In the genomic region with DNA sequence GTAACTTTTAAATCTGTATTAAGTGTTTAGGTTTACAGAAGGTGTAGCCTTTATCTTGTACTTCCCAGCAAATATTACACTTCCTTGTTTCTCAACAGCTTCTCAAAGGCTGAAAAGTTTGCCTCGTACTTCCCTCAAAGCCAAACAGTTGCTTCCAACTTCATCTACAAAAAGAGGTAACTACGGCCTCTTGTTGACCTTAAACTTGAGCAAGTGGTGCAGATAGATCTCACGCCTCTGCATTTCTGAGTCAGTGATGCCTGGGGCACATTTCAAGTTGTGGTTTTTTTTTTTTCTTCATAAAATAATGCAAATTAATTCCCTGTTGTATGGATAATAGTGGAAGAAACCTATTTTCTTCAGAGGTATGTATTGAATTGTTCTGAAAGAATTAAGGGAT, we compare ENCODE assay signal across 40 mouse cellular contexts. TPM values are rescaled to one million over a fixed set of nuclear protein-coding genes. Genes with fewer than 3 reads are reported as not detected.
DNase-seq lines count a peak whose midpoint lies in the region; ATAC-seq and TF ChIP-seq lines count a peak whose summit lies in the region.
"Had no signal": no experiment of that assay in that cellular context is flagged by ENCODE, and none has a peak within 500 bp of the region (broad histone marks: within the 10 kb centered on the region; RNA-seq: fewer than 3 reads in every experiment).

No protein-coding gene starts in this region.

- H3K27ac ChIP-seq in intestine, embryonic 14.5 days (ENCODE audit: low read depth): no peak overlapping the region
- H3K27ac ChIP-seq in intestine, postnatal 0 days (ENCODE audit: low read depth, low read length): no peak overlapping the region
- no peak overlapping the region for H3K27ac ChIP-seq in thymus, adult 2 months (ENCODE audit: control insufficient read depth, insufficient read depth, low read length)
- H3K27ac ChIP-seq: embryonic facial prominence, embryonic 10.5 days; embryonic facial prominence, embryonic 13.5 days; forebrain, embryonic 10.5 days; forebrain, embryonic 13.5 days; gastrocnemius, adult 2 months; hindbrain, embryonic 10.5 days; hindbrain, embryonic 13.5 days had no signal

- no peaks in the 10 kb centered on the region for H3K27me3 ChIP-seq in intestine, embryonic 14.5 days (replicated peaks; ENCODE audit: control insufficient read depth, insufficient read depth, low read length)
- H3K27me3 ChIP-seq in intestine, postnatal 0 days (replicated peaks; ENCODE audit: control insufficient read depth, insufficient read depth, low read length): no peaks in the 10 kb centered on the region
- H3K27me3 ChIP-seq in thymus, adult 2 months (ENCODE audit: control insufficient read depth, insufficient read depth, low read length): no peaks in the 10 kb centered on the region
- H3K27me3 ChIP-seq: embryonic facial prominence, embryonic 13.5 days; forebrain, embryonic 13.5 days; hindbrain, embryonic 13.5 days had no signal

- TF ChIP-seq CTCF in intestine, postnatal 0 days (IDR thresholded peaks at IDR 0.05; ENCODE audit: low read depth): no peak
- no peak for TF ChIP-seq CTCF in thymus, adult 2 months (IDR thresholded peaks at IDR 0.05; ENCODE audit: borderline replicate concordance, control insufficient read depth, extremely low read depth, insufficient read depth, low read length, poor library complexity)

- no peak overlapping the region for H3K4me2 ChIP-seq in intestine, embryonic 14.5 days (ENCODE audit: low read length)
- H3K4me2 ChIP-seq in intestine, postnatal 0 days (replicated peaks; ENCODE audit: low read depth): no peak overlapping the region
- H3K4me2 ChIP-seq: embryonic facial prominence, embryonic 13.5 days; forebrain, embryonic 13.5 days; heart, embryonic 11.5 days; hindbrain, embryonic 13.5 days had no signal

- no peaks in the 10 kb centered on the region for H3K9me3 ChIP-seq in intestine, embryonic 14.5 days (ENCODE audit: control insufficient read depth, low read length)
- H3K9me3 ChIP-seq in intestine, postnatal 0 days (ENCODE audit: control insufficient read depth): no peaks in the 10 kb centered on the region
- H3K9me3 ChIP-seq: embryonic facial prominence, embryonic 10.5 days; embryonic facial prominence, embryonic 13.5 days; forebrain, embryonic 10.5 days; forebrain, embryonic 13.5 days; hindbrain, embryonic 10.5 days; hindbrain, embryonic 13.5 days had no signal

- peaks cover 35% of the 10 kb centered on the region for H3K36me3 ChIP-seq in intestine, embryonic 14.5 days (ENCODE audit: control insufficient read depth, insufficient read depth, low read length)
- peaks cover 15% of the 10 kb centered on the region; the same call in 1 of the 2 replicates for H3K36me3 ChIP-seq in intestine, postnatal 0 days (ENCODE audit: control insufficient read depth, insufficient read depth)
- H3K36me3 ChIP-seq in thymus, adult 2 months (ENCODE audit: control insufficient read depth, insufficient read depth, low read length): peaks cover 4% of the 10 kb centered on the region; the same call in 1 of the 2 replicates

- peak; percentile 15 for DNase-seq in intestine, embryonic 14.5 days (ENCODE audit: low spot score)
- DNase-seq in 416B (ENCODE audit: low read depth) (peak; percentile 53), NIH3T3 (ENCODE audit: low read depth) (peak; percentile 35)
- peak; percentile 38 for DNase-seq in gonadal fat pad, adult 2 months (ENCODE audit: low read depth)
- DNase-seq in heart, adult 8-10 months (ENCODE audit: low spot score): no peak
- no peak for DNase-seq in kidney, adult 18-20 months
- DNase-seq in thymus, adult 2 months: no peak
- DNase-seq: adrenal gland, postnatal 14 days; cerebellum, adult 11-12 months; cerebellum, adult 8-10 months; cerebellum, postnatal 10 days; cerebellum, postnatal 36 days; embryo, embryonic 11 days; forebrain, postnatal 0 days; gastrocnemius, adult 2 months; gastrocnemius, postnatal 14 days; heart, adult 18-20 months; heart, postnatal 36 days; kidney, adult 8-10 months had no signal

- TF ChIP-seq POLR2A in thymus, adult 2 months (IDR thresholded peaks at IDR 0.05; ENCODE audit: control insufficient read depth, extremely low read depth, insufficient read depth, low read length, poor library complexity): no peak

- ATAC-seq in intestine, embryonic 14.5 days (replicated peaks; ENCODE audit: low FRiP score, low TSS enrichment, low read depth): no peak
- no peak for ATAC-seq in intestine, postnatal 0 days
- ATAC-seq: activated CD4-positive, CD25-positive, alpha-beta regulatory T cell, adult 4 months; forebrain, embryonic 13.5 days; forebrain, postnatal 0 days; hindbrain, embryonic 16.5 days; intestine, embryonic 16.5 days had no signal

- H3K9ac ChIP-seq in intestine, embryonic 14.5 days (ENCODE audit: low read length): no peak overlapping the region
- H3K9ac ChIP-seq in intestine, postnatal 0 days (ENCODE audit: low read depth, low read length): no peak overlapping the region
- H3K9ac ChIP-seq: embryonic facial prominence, embryonic 13.5 days; forebrain, embryonic 13.5 days; forebrain, postnatal 0 days; hindbrain, embryonic 13.5 days had no signal

- H3K4me1 ChIP-seq in intestine, embryonic 14.5 days (replicated peaks; ENCODE audit: control insufficient read depth, insufficient read depth, low read length): no peaks in the 10 kb centered on the region
- no peaks in the 10 kb centered on the region for H3K4me1 ChIP-seq in intestine, postnatal 0 days (replicated peaks; ENCODE audit: control insufficient read depth, insufficient read depth, low read length)
- H3K4me1 ChIP-seq in thymus, adult 2 months (replicated peaks; ENCODE audit: control insufficient read depth, insufficient read depth, low read length): no peaks in the 10 kb centered on the region
- H3K4me1 ChIP-seq: embryonic facial prominence, embryonic 10.5 days; embryonic facial prominence, embryonic 13.5 days; forebrain, embryonic 10.5 days; forebrain, embryonic 13.5 days; hindbrain, embryonic 10.5 days; hindbrain, embryonic 13.5 days had no signal

- WGBS in intestine, embryonic 14.5 days: 91% methylated on average over 3 of the region's 3 CpGs
- WGBS in intestine, postnatal 0 days: 85% methylated on average over 3 of the region's 3 CpGs
- 97% methylated on average over 3 of the region's 3 CpGs for WGBS in thymus, adult 2 months

- H3K4me3 ChIP-seq in intestine, embryonic 14.5 days (ENCODE audit: low read depth, low read length): no peak overlapping the region
- no peak overlapping the region for H3K4me3 ChIP-seq in intestine, postnatal 0 days (ENCODE audit: low read depth, low read length)
- no peak overlapping the region for H3K4me3 ChIP-seq in thymus, adult 2 months (ENCODE audit: control insufficient read depth, insufficient read depth, low read length)
- H3K4me3 ChIP-seq: embryonic facial prominence, embryonic 10.5 days; embryonic facial prominence, embryonic 13.5 days; erythroblast, embryonic 14.5 days; forebrain, embryonic 10.5 days; forebrain, embryonic 13.5 days; gastrocnemius, adult 2 months; hindbrain, embryonic 10.5 days; hindbrain, embryonic 13.5 days had no signal

RNA-seq across cellular contexts. Expression of gene Gm10135, which starts 8.8 kb away (rescaled TPM):
- not detected in 2 replicates for polyA plus RNA-seq in intestine, embryonic 14.5 days (2014; fragmentation: Nextera tagmentation; extraction: Ambion mirVana)
- polyA plus RNA-seq in intestine, postnatal 0 days (2015; fragmentation: Nextera tagmentation; extraction: Ambion mirVana): not detected in 2 replicates
- not detected in 2 replicates for polyA plus RNA-seq in gonadal fat pad, adult 2 months (2012; rRNA removed)
- not detected for total RNA-seq in heart, adult 8-10 months (2022)
- polyA plus RNA-seq in thymus, adult 2 months (2012; rRNA removed): not detected in 2 replicates
- total RNA-seq: adrenal gland, adult 18-20 months; adrenal gland, postnatal 14 days; adrenal gland, postnatal 4 days; ES-E14; forebrain, postnatal 0 days; gastrocnemius, adult 2 months; gastrocnemius, postnatal 14 days; gastrocnemius, postnatal 4 days; heart, adult 18-20 months; heart, postnatal 36 days had no signal
- polyA plus RNA-seq: activated CD4-positive, CD25-positive, alpha-beta regulatory T cell, adult 4 months; brain, embryonic 14.5 days; cortical plate, adult 2 months; embryonic facial prominence, embryonic 10.5 days; embryonic facial prominence, embryonic 13.5 days; erythroblast, embryonic 14.5 days; forebrain, embryonic 10.5 days; forebrain, embryonic 13.5 days; forebrain, postnatal 0 days; frontal cortex, adult 2 months; heart, embryonic 11.5 days; heart, embryonic 14.5 days; heart, postnatal 0 days; hindbrain, embryonic 10.5 days; hindbrain, embryonic 13.5 days; hindbrain, embryonic 16.5 days; intestine, embryonic 16.5 days had no signal

RNA-seq across cellular contexts. Expression of gene Slc10a4, which starts 41.0 kb away (rescaled TPM):
- 15.4 and 18.7 TPM in 2 replicates for polyA plus RNA-seq in intestine, embryonic 14.5 days (2014; fragmentation: Nextera tagmentation; extraction: Ambion mirVana)
- 5.1 and 6.3 TPM in 2 replicates for polyA plus RNA-seq in intestine, postnatal 0 days (2015; fragmentation: Nextera tagmentation; extraction: Ambion mirVana)
- 0.14 and 0.15 TPM in 2 replicates for polyA plus RNA-seq in gonadal fat pad, adult 2 months (2012; rRNA removed)
- total RNA-seq in heart, adult 8-10 months (2022): under 1 TPM in 1 of 4 experiments, not detected in 3; 0.11 TPM
- polyA plus RNA-seq in thymus, adult 2 months (2012; rRNA removed): 0.71 and 0.94 TPM in 2 replicates
- total RNA-seq: gastrocnemius, adult 2 months; gastrocnemius, postnatal 14 days; gastrocnemius, postnatal 4 days; heart, adult 18-20 months had no signal
- polyA plus RNA-seq: activated CD4-positive, CD25-positive, alpha-beta regulatory T cell, adult 4 months; erythroblast, embryonic 14.5 days had no signal

RNA-seq across cellular contexts. Expression of gene Slain2, which starts 51.6 kb away (rescaled TPM):
- 20.5 and 20.9 TPM in 2 replicates for polyA plus RNA-seq in intestine, embryonic 14.5 days (2014; fragmentation: Nextera tagmentation; extraction: Ambion mirVana)
- polyA plus RNA-seq in intestine, postnatal 0 days (2015; fragmentation: Nextera tagmentation; extraction: Ambion mirVana): 9.6 and 10.1 TPM in 2 replicates
- 18.4 and 19.8 TPM in 2 replicates for polyA plus RNA-seq in gonadal fat pad, adult 2 months (2012; rRNA removed)
- total RNA-seq in heart, adult 8-10 months (2022): 100 to 1,000 TPM; 140 to 190 (median 176) TPM
- 24.2 and 27.6 TPM in 2 replicates for polyA plus RNA-seq in thymus, adult 2 months (2012; rRNA removed)

Comparison
In these comparisons a context has a peak if more than half of its experiments do, and no peak if none do; other contexts are left out.
1. DNase-seq: peak in intestine, embryonic 14.5 days (single experiment), 416B (single experiment), NIH3T3 (single experiment) and gonadal fat pad, adult 2 months (single experiment); none in heart, adult 8-10 months (single experiment), kidney, adult 18-20 months (single experiment) and thymus, adult 2 months (single experiment).